Mouse (Mus musculus) midbrain, embryonic 10.5 days (tissue): ENCODE results near the gene Mapkbp1. TPM values are rescaled to one million over a fixed set of nuclear protein-coding genes. Genes with fewer than 3 reads are reported as not detected.

Source experiments
- DNase-seq: peaks from one replicate; pipeline ENCODE4 v3.0.0-alpha.2; 2017; ENCODE audit warnings: low spot score
- H3K27ac ChIP-seq: fragments of 300-500 bp; sonication (generic); replicated peaks from 2 replicates; pipeline ENCODE4 v1.5.1; 2016; ENCODE audit warnings: mild to moderate bottlenecking
- H3K27me3 ChIP-seq: fragments of 300-500 bp; sonication (generic); 2 replicates; pipeline ENCODE4 v1.6.1; 2016; ENCODE audit warnings: low read depth, mild to moderate bottlenecking; ENCODE audit not compliant: poor library complexity, severe bottlenecking
- H3K36me3 ChIP-seq: fragments of 300-500 bp; sonication (generic); 2 replicates; pipeline ENCODE4 v1.6.1; 2016; ENCODE audit warnings: mild to moderate bottlenecking, moderate library complexity
- H3K4me1 ChIP-seq: fragments of 300-500 bp; sonication (generic); 2 replicates; pipeline ENCODE4 v1.6.1; 2016
- H3K4me3 ChIP-seq: fragments of 300-500 bp; sonication (generic); 2 replicates; pipeline ENCODE4 v1.5.1; 2016; ENCODE audit warnings: mild to moderate bottlenecking, moderate library complexity
- H3K9me3 ChIP-seq: fragments of 300-500 bp; sonication (generic); replicated peaks from 2 replicates; pipeline ENCODE4 v1.6.1; 2016; ENCODE audit warnings: mild to moderate bottlenecking
- WGBS: fragments of 180-500 bp; shearing (Covaris S2); methylation state at CpG from one replicate; pipeline ENCODE4 v1.1.7; 2016; 5-methylcytosine and 5-hydroxymethylcytosine counted together
- polyA plus RNA-seq: library from polyadenylated mRNA; unstranded; fragments of >200 nt; fragmentation: Nextera tagmentation; extraction: Ambion mirVana; gene quantifications from 2 replicates; pipeline ENCODE4 v1.2.1, GENCODE M21; 2016

The Mapkbp1 gene
- polyA plus RNA-seq: 3.3 and 4.4 TPM in 2 replicates

DNA sequence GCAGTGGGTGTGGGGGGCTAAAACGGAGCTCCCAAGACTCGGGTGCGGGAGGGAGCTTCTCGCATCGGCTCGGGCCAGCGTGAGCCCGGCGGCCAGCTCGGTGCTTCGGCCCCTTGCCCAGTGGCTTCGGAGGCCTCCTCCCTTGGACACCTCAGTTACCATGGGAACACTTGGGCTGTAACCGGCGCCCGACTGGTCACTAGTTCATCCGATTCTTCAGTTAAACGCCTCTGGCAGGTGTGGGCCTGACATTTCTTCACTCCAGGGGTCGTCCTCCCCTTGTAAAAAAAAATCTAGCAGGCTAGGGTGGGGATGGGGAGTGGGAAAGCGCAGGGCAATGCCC is at the start of gene Mapkbp1:
Gene Mapkbp1, plus strand, starts transcription at position 163 of the 343 bp plus-strand sequence.
- H3K4me1 ChIP-seq: peaks cover 21% of the 10 kb centered on the region
- WGBS: under 1% methylated on average over 19 of the region's 19 CpGs
- peaks cover 5% of the 10 kb centered on the region for H3K36me3 ChIP-seq
- no peaks in the 10 kb centered on the region for H3K27me3 ChIP-seq
- no peak for DNase-seq
- H3K9me3 ChIP-seq: no peaks in the 10 kb centered on the region
- peak within 1 kb of the TSS; percentile 89 for H3K27ac ChIP-seq
- H3K4me3 ChIP-seq: peak within 1 kb of the TSS; percentile 81

DNA sequence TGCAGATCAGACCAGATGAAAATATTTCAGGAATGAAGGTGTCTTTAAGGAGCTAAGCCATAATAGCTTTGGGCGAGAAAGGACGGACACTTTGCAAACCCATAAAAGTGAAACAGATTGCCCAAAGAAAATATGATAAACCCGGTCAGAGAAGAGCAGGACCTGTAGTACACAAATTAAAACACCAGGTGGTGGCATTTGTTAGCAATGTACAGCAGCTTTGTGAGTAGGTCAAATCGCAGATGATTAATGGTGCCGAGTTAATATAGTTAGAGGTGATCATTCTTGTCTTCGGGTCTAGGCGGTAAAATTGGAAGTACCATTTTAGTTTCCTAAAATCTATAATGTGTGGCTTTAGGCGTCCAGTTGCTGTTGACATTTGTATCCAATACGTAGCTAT is 1.9 kb upstream of the Mapkbp1 start:
- no peak overlapping the region for H3K27ac ChIP-seq
- no peaks in the 10 kb centered on the region for H3K27me3 ChIP-seq
- DNase-seq: no peak
- no peak overlapping the region for H3K4me3 ChIP-seq
- no peaks in the 10 kb centered on the region for H3K9me3 ChIP-seq
- 59% methylated on average over 9 of the region's 9 CpGs for WGBS
- peaks cover 16% of the 10 kb centered on the region for H3K36me3 ChIP-seq
- peaks cover 17% of the 10 kb centered on the region for H3K4me1 ChIP-seq

DNA sequence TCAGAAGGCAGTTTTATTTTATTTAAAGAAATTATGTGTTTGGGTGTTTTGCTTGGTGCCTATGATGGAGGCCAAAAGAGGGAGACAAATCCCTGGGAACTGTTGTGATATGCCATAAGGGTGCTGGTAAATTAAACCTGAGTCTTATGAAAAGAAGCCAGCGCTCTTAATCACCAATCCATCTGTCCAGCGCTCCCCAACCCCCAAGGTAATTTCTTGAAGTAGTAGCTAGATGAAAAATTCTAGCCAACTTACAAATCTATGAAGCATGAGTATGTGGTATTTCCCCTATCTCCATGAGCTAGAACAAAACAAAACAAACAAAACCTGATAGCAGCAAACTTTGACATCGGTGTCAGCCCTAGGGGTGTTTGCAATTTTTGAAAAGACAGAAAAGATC is 1.2 kb upstream of the Mapkbp1 start:
- 84% methylated on average over 3 of the region's 3 CpGs for WGBS
- DNase-seq: no peak
- no peak overlapping the region for H3K4me3 ChIP-seq
- no peaks in the 10 kb centered on the region for H3K9me3 ChIP-seq
- H3K4me1 ChIP-seq: peaks cover 17% of the 10 kb centered on the region
- H3K27me3 ChIP-seq: no peaks in the 10 kb centered on the region
- peaks cover 11% of the 10 kb centered on the region for H3K36me3 ChIP-seq
- H3K27ac ChIP-seq: no peak overlapping the region

DNA sequence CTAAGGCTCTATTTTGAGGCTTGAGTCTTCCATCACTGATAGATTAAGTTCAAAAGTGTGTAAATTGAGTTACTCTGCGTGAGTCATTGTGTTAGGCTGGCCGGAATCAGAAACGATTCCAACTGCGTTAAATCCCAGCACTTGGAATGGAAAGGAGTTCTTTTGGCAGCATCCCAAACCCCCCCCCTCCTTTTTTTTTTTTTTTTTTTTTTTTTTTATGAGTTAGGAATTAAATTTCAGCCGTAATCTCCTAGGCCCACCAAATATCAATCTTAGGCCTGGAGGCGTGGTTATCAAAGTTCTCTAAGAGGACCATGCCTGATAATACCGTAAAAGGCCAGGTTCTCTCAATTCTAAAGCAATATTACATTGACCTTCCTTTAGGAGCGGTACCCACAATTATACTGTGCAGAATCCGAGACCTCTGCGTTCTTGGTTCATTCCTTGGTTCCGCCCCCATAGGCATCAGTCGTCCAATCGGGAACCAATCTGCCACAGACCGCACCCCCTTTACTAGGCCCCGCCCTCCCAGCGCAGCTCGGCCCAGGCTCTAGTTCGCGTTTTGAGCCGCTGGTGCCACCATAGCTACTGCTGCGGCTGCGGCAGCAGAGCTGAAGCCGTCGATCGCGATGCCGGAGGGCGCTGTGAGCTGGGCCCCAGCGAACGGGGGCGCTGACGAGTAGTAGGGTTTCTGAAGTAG is 512 bp upstream of the Mapkbp1 start:
- Histone ChIP-seq H3K4me3 (peak overlapping the region; percentile 81), H3K9me3 (no peaks in the 10 kb centered on the region), H3K4me1 (peaks cover 17% of the 10 kb centered on the region), H3K36me3 (peaks cover 5% of the 10 kb centered on the region), H3K27me3 (no peaks in the 10 kb centered on the region), H3K27ac (peak overlapping the region; percentile 89)
- 3% methylated on average over 32 of the region's 32 CpGs for WGBS
- DNase-seq: peak; percentile 97

DNA sequence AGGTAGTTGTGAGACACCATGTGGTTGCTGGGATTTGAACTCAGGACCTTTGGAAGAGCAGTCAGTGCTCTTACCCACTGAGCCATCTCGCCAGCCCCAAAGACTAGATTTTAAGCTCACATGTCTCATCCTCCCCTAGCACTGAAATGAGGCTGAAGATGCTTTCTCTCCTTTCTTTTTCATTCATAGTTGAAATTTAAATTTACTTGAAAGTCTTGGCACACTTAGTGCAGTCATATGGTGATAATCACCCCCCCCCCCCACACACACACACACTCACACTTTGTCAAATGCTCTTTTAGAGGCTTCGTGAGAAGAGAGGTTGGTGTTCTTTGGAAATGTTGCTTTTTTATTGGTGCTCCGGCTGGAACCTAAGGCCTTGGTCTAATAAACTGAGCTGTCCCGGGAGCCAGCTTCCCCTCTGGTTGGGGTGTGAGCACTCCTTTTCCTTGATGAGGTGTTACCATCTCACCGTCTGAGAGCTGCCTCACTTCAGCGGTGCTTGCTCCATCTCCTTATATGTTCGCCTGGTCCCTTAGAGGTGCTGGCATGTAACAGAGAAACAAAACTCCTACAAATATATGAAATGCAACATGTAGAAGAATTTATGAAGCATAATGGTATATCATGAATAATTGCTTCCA is 8.0 kb downstream of the Mapkbp1 start:
- H3K4me1 ChIP-seq: peaks cover 22% of the 10 kb centered on the region
- H3K36me3 ChIP-seq: peaks cover 10% of the 10 kb centered on the region
- WGBS: 90% methylated on average over 7 of the region's 7 CpGs
- no peak overlapping the region for H3K4me3 ChIP-seq
- no peaks in the 10 kb centered on the region for H3K9me3 ChIP-seq
- H3K27ac ChIP-seq: no peak overlapping the region
- no peak for DNase-seq
- H3K27me3 ChIP-seq: no peaks in the 10 kb centered on the region

DNA sequence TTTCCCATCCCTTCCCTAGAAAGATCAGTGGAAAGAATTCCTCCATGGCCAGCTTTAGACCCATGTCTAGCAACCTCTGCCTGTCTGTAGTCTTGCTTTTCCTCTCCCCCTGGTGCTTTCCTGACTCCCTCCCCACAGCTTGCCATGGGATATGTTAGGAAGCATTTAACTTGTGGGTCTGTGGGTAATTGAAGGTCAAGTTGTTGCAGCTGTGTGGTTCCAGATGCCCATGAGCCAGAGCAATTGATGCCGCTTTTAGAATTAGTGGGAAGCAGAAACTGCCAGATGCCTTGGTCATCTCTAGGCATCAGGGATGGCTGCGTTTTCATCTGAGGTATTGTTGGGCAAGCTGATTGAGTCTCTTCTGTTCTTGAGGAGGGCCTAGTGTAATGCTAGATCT is 9.1 kb downstream of the Mapkbp1 start:
- Histone ChIP-seq H3K36me3 (peaks cover 10% of the 10 kb centered on the region), H3K4me1 (peaks cover 30% of the 10 kb centered on the region), H3K4me3 (no peak overlapping the region), H3K27ac (no peak overlapping the region), H3K9me3 (no peaks in the 10 kb centered on the region), H3K27me3 (no peaks in the 10 kb centered on the region)
- no peak for DNase-seq
- WGBS: 79% methylated on average over 2 of the region's 2 CpGs

DNA sequence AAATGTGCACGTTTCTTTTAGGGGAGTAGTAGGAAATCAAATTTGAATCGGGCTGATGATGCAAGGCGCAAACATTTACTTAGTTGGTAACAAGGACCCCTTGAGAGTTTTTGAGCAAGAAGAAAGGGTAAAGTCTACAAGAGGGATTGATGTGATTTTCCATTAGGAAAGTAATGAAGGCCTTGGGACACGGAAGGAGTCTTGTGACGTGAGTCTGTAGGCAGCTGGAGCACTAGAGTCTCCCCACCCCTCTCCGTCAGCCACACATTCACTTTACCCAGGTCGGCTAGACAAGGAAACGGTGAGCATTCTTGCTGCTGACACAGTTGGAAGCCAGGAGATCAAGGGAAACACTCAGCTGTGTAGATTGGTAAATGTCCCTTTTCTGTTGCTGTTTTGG is 13.4 kb downstream of the Mapkbp1 start:
- no peaks in the 10 kb centered on the region for H3K27me3 ChIP-seq
- H3K4me3 ChIP-seq: no peak overlapping the region
- H3K9me3 ChIP-seq: no peaks in the 10 kb centered on the region
- peaks cover 10% of the 10 kb centered on the region for H3K36me3 ChIP-seq
- WGBS: 80% methylated on average over 8 of the region's 8 CpGs
- no peak for DNase-seq
- H3K4me1 ChIP-seq: peaks cover 7% of the 10 kb centered on the region
- H3K27ac ChIP-seq: no peak overlapping the region

DNA sequence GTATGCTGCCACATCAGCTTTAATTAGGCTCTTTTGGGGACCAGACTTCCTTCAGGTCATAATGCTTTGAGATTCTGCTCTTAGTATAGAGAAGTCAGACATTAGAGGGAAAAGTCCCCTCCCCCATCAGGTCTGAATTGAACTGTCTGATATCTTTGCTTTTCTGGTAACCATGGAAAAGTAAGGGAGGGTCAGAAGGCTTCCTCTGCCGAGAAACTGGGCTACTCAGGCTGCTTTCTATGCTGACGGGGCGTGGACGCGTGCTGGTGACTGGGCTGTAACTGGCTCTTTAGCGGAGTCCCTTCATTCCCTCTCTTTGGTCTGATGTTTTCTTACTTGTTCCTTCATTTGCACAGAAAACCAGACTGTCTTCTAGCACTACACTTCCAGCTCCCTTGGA is 13.9 kb downstream of the Mapkbp1 start:
- H3K27ac ChIP-seq: no peak overlapping the region
- 77% methylated on average over 6 of the region's 6 CpGs for WGBS
- no peaks in the 10 kb centered on the region for H3K9me3 ChIP-seq
- H3K4me1 ChIP-seq: peaks cover 7% of the 10 kb centered on the region
- H3K27me3 ChIP-seq: no peaks in the 10 kb centered on the region
- DNase-seq: no peak
- H3K4me3 ChIP-seq: no peak overlapping the region
- peaks cover 10% of the 10 kb centered on the region for H3K36me3 ChIP-seq

DNA sequence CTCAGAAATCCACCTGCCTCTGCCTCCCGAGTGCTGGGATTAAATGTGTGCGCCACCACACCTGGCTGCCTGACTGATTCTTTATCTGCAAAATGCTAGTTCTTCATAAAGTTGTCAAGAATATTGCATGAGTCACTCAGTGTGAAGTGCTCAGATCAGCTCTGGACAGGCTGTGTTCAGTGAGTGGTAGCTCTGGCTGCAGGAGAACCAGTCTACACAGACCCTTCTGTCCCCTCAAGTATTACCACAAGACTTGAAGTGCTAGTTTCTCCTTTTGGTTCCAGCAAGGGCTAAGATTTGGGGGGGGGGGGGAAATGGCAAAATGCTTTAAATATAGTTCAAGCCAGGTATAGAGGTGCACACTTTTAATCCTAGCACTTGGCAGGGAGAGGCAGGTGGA is 14.9 kb downstream of the Mapkbp1 start:
- WGBS: 97% methylated on average over 2 of the region's 2 CpGs
- Histone ChIP-seq H3K9me3 (no peaks in the 10 kb centered on the region), H3K4me3 (no peak overlapping the region), H3K27me3 (no peaks in the 10 kb centered on the region), H3K4me1 (peaks cover 7% of the 10 kb centered on the region), H3K36me3 (0 out of 2 replicates have a peak, but pooled peaks cover under 1% of the 10 kb centered on the region), H3K27ac (no peak overlapping the region)
- no peak for DNase-seq

DNA sequence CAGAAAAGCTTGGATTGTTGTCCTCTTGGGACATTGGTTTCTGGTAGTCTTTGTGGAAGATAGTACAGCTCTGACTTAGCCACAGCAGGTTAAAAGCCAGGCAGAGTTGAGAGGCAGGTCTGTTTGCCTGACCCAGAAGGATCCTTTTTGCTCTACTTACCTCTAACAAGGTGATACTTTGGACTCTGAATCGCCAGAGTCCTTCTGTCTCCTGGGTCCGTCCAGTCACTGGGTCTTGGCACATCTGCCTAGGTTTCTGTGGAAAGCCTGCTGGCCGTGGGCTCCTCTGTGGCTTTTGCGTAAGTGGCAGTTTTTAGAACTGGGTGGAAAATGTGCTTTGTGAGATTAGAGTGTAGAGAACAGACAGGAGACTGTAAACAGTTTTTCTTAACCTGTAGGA is 16.5 kb downstream of the Mapkbp1 start:
- no peaks in the 10 kb centered on the region for H3K27me3 ChIP-seq
- H3K4me1 ChIP-seq: peaks cover 7% of the 10 kb centered on the region
- H3K4me3 ChIP-seq: no peak overlapping the region
- H3K9me3 ChIP-seq: no peaks in the 10 kb centered on the region
- WGBS: 95% methylated on average over 4 of the region's 4 CpGs
- H3K27ac ChIP-seq: no peak overlapping the region
- DNase-seq: no peak
- no peaks in the 10 kb centered on the region for H3K36me3 ChIP-seq

DNA sequence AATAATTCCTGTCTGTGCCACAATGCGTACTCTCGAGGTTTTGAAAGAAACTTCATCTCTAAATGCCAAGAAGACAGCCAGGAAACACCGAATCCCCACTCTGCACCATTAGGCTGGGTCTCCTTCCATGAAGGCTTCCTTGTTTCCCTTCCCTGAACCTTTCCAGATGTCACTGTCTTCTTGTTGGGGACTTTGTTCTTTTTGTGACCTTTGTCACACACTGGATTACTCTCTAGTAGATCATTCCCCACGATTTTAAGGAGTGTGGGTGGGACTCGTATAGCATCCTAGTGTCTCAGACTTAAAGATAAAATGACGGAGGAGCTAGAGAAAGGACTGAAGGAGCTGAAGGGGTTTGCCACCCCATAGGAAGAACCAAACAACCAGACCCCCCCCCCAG is 18.4 kb downstream of the Mapkbp1 start:
- Histone ChIP-seq H3K27me3 (no peaks in the 10 kb centered on the region), H3K4me1 (peaks cover 7% of the 10 kb centered on the region), H3K9me3 (no peaks in the 10 kb centered on the region), H3K36me3 (no peaks in the 10 kb centered on the region), H3K27ac (no peak overlapping the region), H3K4me3 (no peak overlapping the region)
- 86% methylated on average over 6 of the region's 6 CpGs for WGBS
- DNase-seq: no peak

DNA sequence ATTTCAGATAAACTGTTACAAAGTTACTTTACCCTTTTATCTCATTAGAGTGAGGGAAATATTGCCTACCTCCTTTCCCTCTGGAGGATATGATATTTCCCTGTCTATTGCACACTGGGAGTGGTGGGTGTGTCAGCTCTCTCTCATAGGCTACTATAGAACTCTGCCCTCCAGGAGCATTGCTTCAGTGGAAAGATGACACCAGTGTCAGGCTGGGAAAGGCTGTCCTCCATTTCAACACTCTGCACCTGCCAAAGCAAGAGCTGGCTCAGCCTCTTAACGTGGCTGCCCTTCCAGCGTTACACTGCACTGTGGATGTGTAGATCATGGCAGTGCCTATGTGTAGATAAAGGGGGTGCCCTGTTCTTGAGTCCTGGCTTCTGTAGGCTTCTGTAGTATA is 19.9 kb downstream of the Mapkbp1 start:
- DNase-seq: no peak
- Histone ChIP-seq H3K36me3 (no peaks in the 10 kb centered on the region), H3K4me1 (0 out of 2 replicates have a peak, but pooled peaks cover under 1% of the 10 kb centered on the region), H3K9me3 (no peaks in the 10 kb centered on the region), H3K4me3 (no peak overlapping the region), H3K27me3 (no peaks in the 10 kb centered on the region), H3K27ac (no peak overlapping the region)
- 88% methylated on average over 2 of the region's 2 CpGs for WGBS

DNA sequence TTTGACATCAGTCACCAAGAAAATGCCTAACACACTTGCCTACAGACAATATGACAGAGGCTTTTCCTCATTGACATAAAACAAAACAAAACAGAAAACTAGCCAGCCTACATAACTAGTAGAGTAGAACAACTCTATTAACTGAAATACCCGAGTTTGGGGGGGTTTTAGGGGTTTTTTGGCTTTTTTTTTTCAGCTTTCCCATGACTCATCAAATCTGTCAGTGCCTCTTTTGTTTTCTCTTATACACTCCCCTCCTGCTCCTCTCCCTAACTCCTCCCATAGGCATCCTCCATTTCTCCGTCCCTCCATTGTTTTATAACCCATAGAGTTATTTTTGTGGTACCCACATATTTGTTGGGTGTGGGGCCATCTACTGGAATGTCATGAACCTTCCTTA is 21.0 kb downstream of the Mapkbp1 start:
- no peaks in the 10 kb centered on the region for H3K9me3 ChIP-seq
- 0 out of 2 replicates have a peak, but pooled peaks cover 2% of the 10 kb centered on the region for H3K4me1 ChIP-seq
- 64% methylated on average over 2 of the region's 2 CpGs for WGBS
- no peak overlapping the region for H3K27ac ChIP-seq
- DNase-seq: no peak
- H3K36me3 ChIP-seq: no peaks in the 10 kb centered on the region
- no peaks in the 10 kb centered on the region for H3K27me3 ChIP-seq
- H3K4me3 ChIP-seq: no peak overlapping the region
